Mouse (Mus musculus) regulatory T cell (primary cell): ENCODE results near the gene Olfr368.

ENCODE experiments used
- in situ Hi-C: fragments of 300-600 bp; cut with MboI, MseI; formaldehyde crosslinking; loops from one replicate; pipeline ENCODE4 v1.15.1; 2025; ENCODE audit warnings: high pct_unique_total_duplicates

Gene Olfr368

GRCm38 (mm10) chr2:37326215-37326614, at the start of gene Olfr368:
Olfr368 (plus strand) TSS chr2:37326515.
- in situ Hi-C loops = no loop called here

GRCm38 (mm10) chr2:37333321-37333720, 7.0 kb downstream of the Olfr368 start:
- in situ Hi-C loops = no loop called here

- in situ Hi-C loops = no loop called here
Measured at GRCm38 (mm10) chr2:37338497-37339187, 12.3 kb downstream of the Olfr368 start.

- in situ Hi-C loops = loop anchor here (10.0 kb wide), 2 partner anchors 1137 to 1347 kb away; no protein-coding TSS in a partner anchor
Measured at GRCm38 (mm10) chr2:37351671-37352070, 25.4 kb downstream of the Olfr368 start.

- in situ Hi-C loops = loop anchor here (10.0 kb wide), 2 partner anchors 1141 to 1351 kb away; no protein-coding TSS in a partner anchor
Measured at GRCm38 (mm10) chr2:37355571-37355970, 29.3 kb downstream of the Olfr368 start.

GRCm38 (mm10) chr2:37358633-37359540, 32.6 kb downstream of the Olfr368 start, which contains the start of gene Pdcl:
Pdcl (minus strand) TSS chr2:37359332.
- in situ Hi-C loops = loop anchor here (10.0 kb wide), 2 partner anchors 1144 to 1354 kb away; no protein-coding TSS in a partner anchor

GRCm38 (mm10) chr2:37359908-37360307, 33.6 kb downstream of the Olfr368 start:
- in situ Hi-C loops = loop anchor here (10.0 kb wide), 2 partner anchors 1145 to 1355 kb away; no protein-coding TSS in a partner anchor

- in situ Hi-C loops = no loop called here
Measured at GRCm38 (mm10) chr2:37370651-37371050, 44.3 kb downstream of the Olfr368 start.

GRCm38 (mm10) chr2:37376018-37376417, 49.7 kb downstream of the Olfr368 start:
- in situ Hi-C loops = no loop called here

- in situ Hi-C loops = loop anchor here (10.0 kb wide), 1 partner anchor 395 kb away; the partner anchor contains the start of gene Crb2
Measured at GRCm38 (mm10) chr2:37380189-37380588, 53.9 kb downstream of the Olfr368 start.
